In the genomic region with DNA sequence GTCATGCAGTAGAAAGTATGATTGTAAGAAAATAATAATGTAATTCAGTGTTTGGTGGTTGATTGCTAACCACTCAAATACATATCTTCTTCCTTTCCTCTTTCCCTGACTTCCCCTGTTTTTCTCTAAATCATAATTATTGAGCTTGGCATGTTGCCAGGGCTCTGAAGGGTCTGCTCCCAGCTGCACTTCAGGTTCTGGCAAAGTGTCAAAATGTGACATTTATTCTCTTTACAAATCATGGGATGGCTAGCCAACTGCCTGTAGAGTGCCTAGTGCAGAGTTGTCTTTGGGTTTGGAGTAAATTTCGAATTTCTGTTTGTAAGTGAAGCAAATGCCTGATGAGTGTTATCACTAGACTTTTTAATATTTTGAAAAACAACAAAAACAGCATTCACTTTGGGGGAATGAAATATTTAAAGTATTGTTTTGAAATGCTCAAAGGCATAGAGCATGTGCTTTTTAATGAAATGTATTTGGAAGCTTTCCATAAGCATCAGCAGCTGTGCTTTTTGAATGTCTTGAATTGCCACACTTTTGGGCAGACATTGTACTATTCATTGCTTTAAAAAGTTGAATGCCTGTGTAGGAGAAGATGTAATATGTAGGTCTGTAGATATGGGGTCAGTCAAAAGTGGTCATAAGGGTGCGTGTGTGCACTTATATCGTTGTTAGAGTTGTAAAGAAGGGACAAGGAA, we compare ENCODE assay signal across 12 mouse cellular contexts. TPM values are rescaled to one million over a fixed set of nuclear protein-coding genes. Genes with fewer than 3 reads are reported as not detected.
DNase-seq lines count a peak whose midpoint lies in the region; ATAC-seq and TF ChIP-seq lines count a peak whose summit lies in the region.
"Had no signal": no experiment of that assay in that cellular context is flagged by ENCODE, and none has a peak within 500 bp of the region (broad histone marks: within the 10 kb centered on the region; RNA-seq: fewer than 3 reads in every experiment).

No protein-coding gene starts in this region.

- H3K9ac ChIP-seq in hindbrain, embryonic 14.5 days = no peak overlapping the region
- H3K9ac ChIP-seq in hindbrain, embryonic 12.5 days = no peak overlapping the region
- H3K9ac ChIP-seq in lung, embryonic 16.5 days (ENCODE audit: low read length) = no peak overlapping the region
- H3K9ac ChIP-seq: hindbrain, embryonic 15.5 days; liver, embryonic 12.5 days had no signal

- H3K27me3 ChIP-seq in hindbrain, embryonic 14.5 days (ENCODE audit: control insufficient read depth, insufficient read depth, low read length) = no peaks in the 10 kb centered on the region
- no peaks in the 10 kb centered on the region for H3K27me3 ChIP-seq in hindbrain, embryonic 12.5 days
- H3K27me3 ChIP-seq in lung, embryonic 16.5 days (ENCODE audit: control insufficient read depth, insufficient read depth, low read depth, low read length) = no peaks in the 10 kb centered on the region
- H3K27me3 ChIP-seq: hindbrain, embryonic 15.5 days; liver, embryonic 12.5 days had no signal

- DNase-seq in cerebellum, postnatal 10 days = peak; percentile 76 to 81
- no peak for DNase-seq in cerebellum, adult 18-20 months
- DNase-seq in hindbrain, embryonic 14.5 days (ENCODE audit: low spot score) = peak; percentile 76
- DNase-seq in lung, adult 2 months = no peak
- peak; percentile 15 for DNase-seq in lung, postnatal 36 days
- no peak for DNase-seq in neural tube, embryonic 10.5 days (ENCODE audit: extremely low spot score, low spot score)
- DNase-seq: right cerebral cortex, adult 18-20 months had no signal

- no peak for TF ChIP-seq CTCF in lung, adult 2 months (IDR thresholded peaks at IDR 0.05; ENCODE audit: insufficient read depth, low read length)

- no peak overlapping the region for H3K27ac ChIP-seq in hindbrain, embryonic 14.5 days
- H3K27ac ChIP-seq in hindbrain, embryonic 12.5 days = no peak overlapping the region
- peak overlapping the region; percentile 41 for H3K27ac ChIP-seq in lung, embryonic 16.5 days (ENCODE audit: low read length)
- H3K27ac ChIP-seq: hindbrain, embryonic 15.5 days; liver, embryonic 12.5 days; stomach, postnatal 0 days had no signal

- ATAC-seq in hindbrain, embryonic 14.5 days (ENCODE audit: low FRiP score) = no peak
- no peak for ATAC-seq in hindbrain, embryonic 12.5 days (ENCODE audit: low FRiP score)
- peak; percentile 74 for ATAC-seq in lung, embryonic 16.5 days (ENCODE audit: low read depth)
- ATAC-seq: liver, embryonic 12.5 days had no signal

- no peaks in the 10 kb centered on the region for H3K36me3 ChIP-seq in hindbrain, embryonic 14.5 days (replicated peaks; ENCODE audit: control insufficient read depth, insufficient read depth)
- H3K36me3 ChIP-seq in hindbrain, embryonic 12.5 days = no peaks in the 10 kb centered on the region
- no peaks in the 10 kb centered on the region for H3K36me3 ChIP-seq in lung, embryonic 16.5 days (ENCODE audit: control insufficient read depth, insufficient read depth, low read length)
- H3K36me3 ChIP-seq: hindbrain, embryonic 15.5 days; liver, embryonic 12.5 days had no signal

- no peak overlapping the region for H3K4me2 ChIP-seq in hindbrain, embryonic 14.5 days (replicated peaks)
- no peak overlapping the region for H3K4me2 ChIP-seq in hindbrain, embryonic 12.5 days (replicated peaks)
- 0 out of 2 replicates have a peak overlapping the region, but pooled peaks have one; percentile 10 for H3K4me2 ChIP-seq in lung, embryonic 16.5 days (ENCODE audit: low read depth, low read length)
- H3K4me2 ChIP-seq: hindbrain, embryonic 15.5 days; liver, embryonic 12.5 days had no signal

- H3K4me1 ChIP-seq in hindbrain, embryonic 14.5 days (replicated peaks; ENCODE audit: control insufficient read depth, insufficient read depth, low read length) = no peaks in the 10 kb centered on the region
- H3K4me1 ChIP-seq in hindbrain, embryonic 12.5 days = 0 out of 2 replicates have a peak, but pooled peaks cover 3% of the 10 kb centered on the region
- peaks cover 7% of the 10 kb centered on the region; the same call in 1 of the 2 replicates for H3K4me1 ChIP-seq in lung, embryonic 16.5 days (replicated peaks; ENCODE audit: control insufficient read depth, insufficient read depth, low read length)
- H3K4me1 ChIP-seq in lung, adult 2 months (ENCODE audit: control insufficient read depth, insufficient read depth, low read length) = no peaks in the 10 kb centered on the region
- H3K4me1 ChIP-seq: hindbrain, embryonic 15.5 days had no signal

- no peak for TF ChIP-seq POLR2A in lung, adult 2 months (IDR thresholded peaks at IDR 0.05; ENCODE audit: borderline replicate concordance, extremely low read depth, low read depth, low read length)

- no peaks in the 10 kb centered on the region for H3K9me3 ChIP-seq in hindbrain, embryonic 14.5 days (ENCODE audit: control insufficient read depth, low read length)
- H3K9me3 ChIP-seq in hindbrain, embryonic 12.5 days (replicated peaks) = 0 out of 2 replicates have a peak, but pooled peaks cover 4% of the 10 kb centered on the region
- no peaks in the 10 kb centered on the region for H3K9me3 ChIP-seq in lung, embryonic 16.5 days (ENCODE audit: control insufficient read depth, low read length)
- H3K9me3 ChIP-seq: hindbrain, embryonic 15.5 days; liver, embryonic 12.5 days had no signal

- 80% methylated on average over 3 of the region's 3 CpGs for WGBS in hindbrain, embryonic 14.5 days
- 93% methylated on average over 3 of the region's 3 CpGs for WGBS in hindbrain, embryonic 12.5 days
- 47% methylated on average over 3 of the region's 3 CpGs for WGBS in lung, embryonic 16.5 days
- 60% methylated on average over 3 of the region's 3 CpGs for WGBS in lung, adult 2 months

- no peak overlapping the region for H3K4me3 ChIP-seq in hindbrain, embryonic 14.5 days (replicated peaks; ENCODE audit: low read length)
- no peak overlapping the region for H3K4me3 ChIP-seq in hindbrain, embryonic 12.5 days
- no peak overlapping the region for H3K4me3 ChIP-seq in lung, embryonic 16.5 days (ENCODE audit: low read length)
- H3K4me3 ChIP-seq in lung, adult 2 months (replicated peaks; ENCODE audit: extremely low read depth, low read depth, low read length) = no peak overlapping the region
- H3K4me3 ChIP-seq: hindbrain, embryonic 15.5 days; liver, embryonic 12.5 days had no signal

RNA-seq across cellular contexts. Expression of gene Cep83, which starts 21.3 kb away (rescaled TPM):
- polyA plus RNA-seq in hindbrain, embryonic 14.5 days (2014; fragmentation: Nextera tagmentation; extraction: Ambion mirVana) = 20.4 and 20.6 TPM in 2 replicates
- 27.2 and 29.0 TPM in 2 replicates for polyA plus RNA-seq in hindbrain, embryonic 12.5 days (2016; fragmentation: Nextera tagmentation; extraction: Ambion mirVana)
- polyA plus RNA-seq in lung, embryonic 16.5 days (2015; fragmentation: Nextera tagmentation; extraction: Ambion mirVana) = 20.3 and 20.9 TPM in 2 replicates
- polyA plus RNA-seq in lung, adult 2 months (2012; rRNA removed) = 5.3 and 9.5 TPM in 2 replicates

Comparison
In these comparisons a context has a peak if more than half of its experiments do, and no peak if none do; other contexts are left out.
1. DNase-seq: peak in cerebellum, postnatal 10 days (2 of 2), hindbrain, embryonic 14.5 days (single experiment) and lung, postnatal 36 days (single experiment); none in cerebellum, adult 18-20 months (0 of 2), lung, adult 2 months (single experiment) and neural tube, embryonic 10.5 days (single experiment).